Mouse (Mus musculus) stomach, postnatal 0 days (tissue): ENCODE results near the gene Cabp4. TPM values are rescaled to one million over a fixed set of nuclear protein-coding genes. Genes with fewer than 3 reads are reported as not detected.

Experiments
- ATAC-seq: fragments of 200-750 bp; cut with Nextera tagmentation; 2 replicates; pipeline ENCODE4 v1.8.0; 2017; ENCODE audit not compliant: low FRiP score, low TSS enrichment
- DNase-seq: peaks from one replicate; pipeline ENCODE4 v3.0.0-alpha.2; 2016; ENCODE audit warnings: low spot score
- H3K27ac ChIP-seq: fragments of 300-500 bp; sonication (generic); replicated peaks from 2 replicates; pipeline ENCODE4 v1.5.1; 2014; ENCODE audit warnings: mild to moderate bottlenecking, control low read depth
- H3K27me3 ChIP-seq: fragments of 300-500 bp; sonication (generic); 2 replicates; pipeline ENCODE4 v1.6.1; 2014; ENCODE audit warnings: low read length; ENCODE audit not compliant: control insufficient read depth, insufficient read depth
- H3K36me3 ChIP-seq: fragments of 300-500 bp; sonication (generic); 2 replicates; pipeline ENCODE4 v1.6.1; 2014; ENCODE audit warnings: low read length, mixed read lengths; ENCODE audit not compliant: control insufficient read depth, insufficient read depth
- H3K4me1 ChIP-seq: fragments of 300-500 bp; sonication (generic); replicated peaks from 2 replicates; pipeline ENCODE4 v1.6.1; 2014; ENCODE audit warnings: antibody characterized with exemption; ENCODE audit not compliant: control insufficient read depth, insufficient read depth
- H3K4me2 ChIP-seq: fragments of 300-500 bp; sonication (generic); replicated peaks from 2 replicates; pipeline ENCODE4 v1.6.1; 2014; ENCODE audit warnings: low read depth, mild to moderate bottlenecking, control low read depth, moderate library complexity
- H3K4me3 ChIP-seq: fragments of 300-500 bp; sonication (generic); 2 replicates; pipeline ENCODE4 v1.5.1; 2014; ENCODE audit warnings: low read depth, low read length, control low read depth
- H3K9ac ChIP-seq: fragments of 300-500 bp; sonication (generic); 2 replicates; pipeline ENCODE4 v1.6.1; 2014; ENCODE audit warnings: mild to moderate bottlenecking, low read length, control low read depth, mixed read lengths
- H3K9me3 ChIP-seq: fragments of 300-500 bp; sonication (generic); 2 replicates; pipeline ENCODE4 v1.6.1; 2016; ENCODE audit warnings: low read length; ENCODE audit not compliant: control insufficient read depth
- CTCF ChIP-seq: IDR thresholded peaks from 2 replicates; pipeline ENCODE4 v1.5.1; 2016; ENCODE audit warnings: antibody characterized with exemption, low read depth, mild to moderate bottlenecking, moderate library complexity
- EP300 ChIP-seq: optimal IDR thresholded peaks from 2 replicates; pipeline ENCODE3; 2016; ENCODE audit warnings: antibody characterized with exemption
- WGBS: fragments of 180-500 bp; shearing (Covaris S2); extraction: QIAGEN DNeasy Blood & Tissue Kit; methylation state at CpG from one replicate; pipeline ENCODE4 v1.1.7; 2014; 5-methylcytosine and 5-hydroxymethylcytosine counted together
- polyA plus RNA-seq: library from polyadenylated mRNA; unstranded; fragments of >200 nt; fragmentation: Nextera tagmentation; extraction: Ambion mirVana; gene quantifications from 2 replicates; pipeline ENCODE4 v1.2.1, GENCODE M21; 2015

Gene Cabp4
- 0.05 TPM in 1 of 2 replicates, not detected in the other for polyA plus RNA-seq

GRCm38 (mm10) chr19:4143759-4144268, at the start of gene Cabp4:
Gene Cabp4 (minus strand): TSS chr19:4144033.
- H3K4me1 ChIP-seq: no peaks in the 10 kb centered on the region
- 80% methylated on average over 7 of the region's 7 CpGs for WGBS
- H3K27ac ChIP-seq: no peak within 1 kb of the TSS
- no peak for TF ChIP-seq CTCF
- TF ChIP-seq EP300: no peak
- ATAC-seq: no peak
- H3K27me3 ChIP-seq: no peaks in the 10 kb centered on the region
- no peak within 1 kb of the TSS for H3K4me3 ChIP-seq
- H3K9ac ChIP-seq: no peak within 1 kb of the TSS
- no peaks in the 10 kb centered on the region for H3K36me3 ChIP-seq
- no peak for DNase-seq
- no peaks in the 10 kb centered on the region for H3K9me3 ChIP-seq
- H3K4me2 ChIP-seq: no peak within 1 kb of the TSS

- no peak for DNase-seq
- Histone ChIP-seq H3K9me3 (no peaks in the 10 kb centered on the region), H3K4me1 (peaks cover 3% of the 10 kb centered on the region), H3K4me2 (peak overlapping the region; percentile 85), H3K27me3 (no peaks in the 10 kb centered on the region), H3K36me3 (peaks cover 23% of the 10 kb centered on the region), H3K9ac (peak overlapping the region; percentile 98), H3K4me3 (peak overlapping the region; percentile 84), H3K27ac (no peak overlapping the region)
- TF ChIP-seq EP300 (no peak), CTCF (no peak)
- no peak for ATAC-seq
- WGBS: 48% methylated on average over 6 of the region's 6 CpGs
Measured at GRCm38 (mm10) chr19:4193129-4193528, 49.3 kb upstream of the Cabp4 start.

- no peak for DNase-seq
- Histone ChIP-seq H3K27me3 (no peaks in the 10 kb centered on the region), H3K27ac (peak overlapping the region; percentile 98), H3K9me3 (no peaks in the 10 kb centered on the region), H3K4me2 (peak overlapping the region; percentile 85), H3K9ac (peak overlapping the region; percentile 98), H3K36me3 (peaks cover 23% of the 10 kb centered on the region), H3K4me1 (peaks cover 3% of the 10 kb centered on the region), H3K4me3 (peak overlapping the region; percentile 84)
- TF ChIP-seq CTCF (no peak), EP300 (no peak)
- ATAC-seq: peak; percentile 44
- WGBS: under 1% methylated on average over 47 of the region's 52 CpGs
Measured at GRCm38 (mm10) chr19:4192251-4192985, 48.6 kb upstream of the Cabp4 start.

- Histone ChIP-seq H3K9ac (peak within 1 kb of the TSS; percentile 98), H3K27me3 (no peaks in the 10 kb centered on the region), H3K4me1 (peaks cover 3% of the 10 kb centered on the region), H3K27ac (peak within 1 kb of the TSS; percentile 98), H3K4me2 (peak within 1 kb of the TSS; percentile 85), H3K4me3 (peak within 1 kb of the TSS; percentile 84), H3K9me3 (no peaks in the 10 kb centered on the region), H3K36me3 (peaks cover 20% of the 10 kb centered on the region)
- 3% methylated on average over 41 of the region's 47 CpGs for WGBS
- ATAC-seq (peak; percentile 95), DNase-seq (peak; percentile 99)
- TF ChIP-seq EP300 (no peak), CTCF (peak; percentile 87)
Measured at GRCm38 (mm10) chr19:4191528-4192250, 47.9 kb upstream of the Cabp4 start, which contains the start of gene Ppp1ca. Gene Ppp1ca (plus strand): TSS chr19:4192065.

- Histone ChIP-seq H3K4me1 (peaks cover 3% of the 10 kb centered on the region), H3K27me3 (no peaks in the 10 kb centered on the region), H3K4me2 (peak within 1 kb of the TSS; percentile 85), H3K36me3 (peaks cover 15% of the 10 kb centered on the region), H3K9me3 (no peaks in the 10 kb centered on the region), H3K9ac (peak within 1 kb of the TSS; percentile 98), H3K27ac (peak within 1 kb of the TSS; percentile 98), H3K4me3 (peak within 1 kb of the TSS; percentile 84)
- 51% methylated on average over 4 of the region's 4 CpGs for WGBS
- ATAC-seq (no peak), DNase-seq (no peak)
- TF ChIP-seq EP300 (no peak), CTCF (no peak)
Measured at GRCm38 (mm10) chr19:4190831-4191334, 47.0 kb upstream of the Cabp4 start, which contains the start of gene Tbc1d10c. Gene Tbc1d10c (minus strand): TSS chr19:4191284.
